Mouse (Mus musculus) kidney, postnatal 36 days (tissue): ENCODE data around the gene Fam166a.
"Not testable (repeated sequence)": the region's sequence is repeated elsewhere in the genome, so short reads cannot be mapped to it uniquely, and the experiment has no call there.

Source experiments
- DNase-seq, 2 experiments: peaks; one replicate each; pipeline ENCODE4 v3.0.0; 2021 to 2022; ENCODE audit warnings: mixed read lengths in 2 of 2

The Fam166a gene

DNA sequence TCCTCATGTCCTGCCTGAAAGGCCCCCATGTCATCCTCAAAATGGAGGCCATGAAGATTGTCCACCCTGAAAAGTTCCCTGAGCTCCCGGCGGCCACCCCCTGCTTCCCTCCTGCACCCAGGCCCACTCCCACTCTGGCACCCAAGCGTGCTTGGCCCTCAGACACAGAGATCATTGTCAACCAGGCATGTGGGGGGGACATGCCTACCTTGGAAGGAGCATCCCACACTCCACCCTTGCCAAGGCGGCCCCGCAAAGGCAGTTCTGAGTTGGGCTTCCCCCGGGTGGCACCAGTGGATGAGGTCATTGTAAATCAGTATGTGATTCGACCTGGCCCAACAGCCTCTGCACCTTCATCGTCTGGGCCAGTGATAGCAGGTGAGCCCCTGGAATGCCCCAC is 24.8 kb downstream of the Fam166a start:
- DNase-seq = no peak

DNA sequence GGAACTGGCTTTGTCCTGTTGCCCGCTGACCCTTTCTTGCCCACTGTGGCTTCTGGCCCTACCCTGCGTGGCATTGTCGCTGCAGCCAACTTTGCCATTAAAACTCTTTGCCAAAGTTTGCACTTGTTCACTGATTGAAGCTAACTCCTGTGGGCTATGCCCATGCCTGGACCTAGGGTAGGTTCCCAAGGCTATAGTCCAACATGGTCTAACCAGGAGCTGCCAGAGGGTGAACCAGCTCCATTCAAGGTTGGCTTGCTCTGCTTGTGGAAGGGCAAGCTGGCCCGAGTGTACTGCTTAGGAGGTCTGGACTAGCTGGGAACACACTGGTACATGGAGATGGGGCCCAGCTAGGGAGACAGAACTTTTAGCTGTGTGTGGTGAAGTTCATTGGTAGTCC is 25.6 kb downstream of the Fam166a start:
- DNase-seq = peak; percentile 44 to 48

DNA sequence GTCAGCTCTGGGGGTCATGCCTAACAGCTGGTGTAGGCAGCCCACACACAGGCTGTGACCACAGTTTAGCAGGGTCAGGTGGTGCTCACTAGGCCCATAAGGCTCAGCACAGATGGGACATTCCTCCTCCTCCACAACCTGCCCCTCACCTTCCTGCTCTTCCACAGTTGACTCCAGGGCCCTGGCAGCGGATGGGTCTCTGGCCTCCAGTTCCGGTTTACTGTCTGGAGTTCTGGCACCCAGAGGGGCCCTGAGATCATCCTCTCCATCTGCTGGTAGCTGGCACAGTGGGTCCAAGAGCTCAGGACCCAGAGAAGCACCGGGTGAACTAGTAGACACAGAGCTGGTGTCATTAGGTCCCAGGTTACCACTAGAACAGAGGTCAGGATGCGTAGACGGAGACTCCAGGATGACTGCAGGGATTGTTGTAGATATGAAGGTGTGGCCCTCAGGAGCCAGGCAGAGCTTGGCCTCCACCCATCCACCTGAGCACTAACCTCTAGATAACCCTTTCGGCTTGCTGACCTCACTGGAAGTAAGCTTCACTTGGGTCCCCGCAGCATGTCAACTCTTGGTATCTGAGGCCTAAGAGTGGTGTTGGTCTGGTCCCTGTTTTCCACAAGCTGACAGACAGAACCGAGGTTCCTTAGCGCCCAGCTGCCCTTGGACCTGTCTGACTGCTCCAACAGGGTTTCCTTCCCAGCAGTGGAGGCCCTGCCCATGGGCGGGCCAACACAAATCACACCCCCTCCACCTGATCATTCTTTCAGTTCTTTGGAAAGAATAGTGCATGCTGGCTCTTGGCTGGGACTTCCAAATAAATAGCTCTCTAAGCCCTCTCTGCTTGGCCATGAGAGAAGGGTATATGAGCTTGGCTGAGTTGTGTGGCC is 27.9 kb downstream of the Fam166a start, which contains the start of gene AL732309.1:
AL732309.1 (minus strand) TSS at position 681 of the 890 bp plus-strand sequence.
- peak; percentile 56 to 65 for DNase-seq

DNA sequence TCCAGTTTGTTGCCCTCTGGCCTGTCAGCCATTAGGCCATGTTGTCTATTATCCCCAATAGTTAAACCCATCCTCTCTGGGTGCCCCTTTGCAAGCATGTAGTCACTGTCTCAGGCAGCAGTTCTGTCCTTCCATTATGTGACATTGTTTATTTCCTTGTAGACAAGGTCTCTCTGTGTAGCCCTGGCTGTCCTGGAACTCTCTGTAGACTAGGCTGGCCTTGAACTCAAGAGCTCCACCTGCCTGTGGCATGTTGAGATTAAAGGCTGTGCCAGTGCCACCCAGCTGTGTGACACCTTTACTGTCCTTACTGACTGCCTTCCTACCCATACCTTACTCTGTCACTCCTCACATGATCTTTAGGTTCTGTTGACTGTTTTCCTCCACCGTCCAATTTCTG is 33.8 kb downstream of the Fam166a start:
- peak; percentile 48 to 74 for DNase-seq

DNA sequence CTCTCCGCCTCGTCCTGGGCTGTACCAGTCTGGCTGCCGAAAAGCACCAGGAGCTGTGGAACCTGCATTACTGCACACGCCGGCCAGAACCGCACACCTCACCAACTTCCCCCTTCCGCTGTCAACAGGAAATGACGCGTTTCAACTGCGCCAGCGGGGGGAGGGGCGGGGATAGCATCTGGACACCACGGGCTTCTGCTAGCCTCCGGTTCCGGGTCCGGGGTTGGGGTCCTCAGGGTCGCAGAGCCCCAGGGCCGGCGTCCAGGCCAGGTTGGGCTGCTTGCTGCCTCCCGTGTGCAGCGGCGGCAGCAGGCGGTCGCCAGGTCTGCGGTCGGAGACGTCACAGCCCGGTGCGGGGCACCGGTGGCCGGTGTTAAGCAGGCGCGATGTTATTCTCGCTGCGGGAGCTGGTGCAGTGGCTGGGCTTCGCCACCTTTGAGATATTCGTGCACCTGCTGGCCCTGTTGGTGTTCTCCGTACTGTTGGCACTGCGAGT is 36.8 kb downstream of the Fam166a start, which contains the start of gene Tmem203:
Tmem203 (plus strand) TSS at position 156 of the 496 bp plus-strand sequence.
- peak; percentile 91 to 95 for DNase-seq

DNA sequence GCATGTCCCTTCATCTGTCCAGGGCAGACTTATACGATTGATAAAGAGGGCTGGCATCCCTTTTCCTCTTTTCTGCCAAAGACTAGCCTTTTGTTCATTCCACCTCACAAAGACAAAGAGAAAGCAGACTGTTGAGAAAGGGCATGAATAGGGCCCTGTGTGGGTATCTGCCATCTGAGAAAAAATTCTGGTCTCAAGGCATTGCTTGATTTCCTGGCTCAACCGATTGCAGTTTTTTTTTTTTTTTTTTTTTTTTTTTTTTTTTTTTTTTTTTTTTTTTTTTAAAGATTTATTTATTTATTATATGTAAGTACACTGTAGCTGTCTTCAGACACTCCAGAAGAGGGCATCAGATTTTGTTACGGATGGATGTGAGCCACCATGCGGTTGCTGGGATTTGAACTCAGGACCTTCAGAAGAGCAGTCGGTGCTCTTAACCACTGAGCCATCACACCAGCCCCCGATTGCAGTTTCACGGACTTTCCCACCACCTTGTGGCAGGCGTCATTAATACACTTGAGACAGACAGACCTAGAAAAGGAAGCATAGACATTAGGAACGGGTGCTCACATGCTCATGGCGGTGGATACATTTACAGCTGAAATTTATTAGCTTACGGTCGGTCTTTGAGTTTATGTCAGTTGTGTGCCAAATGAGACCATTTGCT is 38.0 kb downstream of the Fam166a start:
- peak; percentile 64 to 82 for DNase-seq

DNA sequence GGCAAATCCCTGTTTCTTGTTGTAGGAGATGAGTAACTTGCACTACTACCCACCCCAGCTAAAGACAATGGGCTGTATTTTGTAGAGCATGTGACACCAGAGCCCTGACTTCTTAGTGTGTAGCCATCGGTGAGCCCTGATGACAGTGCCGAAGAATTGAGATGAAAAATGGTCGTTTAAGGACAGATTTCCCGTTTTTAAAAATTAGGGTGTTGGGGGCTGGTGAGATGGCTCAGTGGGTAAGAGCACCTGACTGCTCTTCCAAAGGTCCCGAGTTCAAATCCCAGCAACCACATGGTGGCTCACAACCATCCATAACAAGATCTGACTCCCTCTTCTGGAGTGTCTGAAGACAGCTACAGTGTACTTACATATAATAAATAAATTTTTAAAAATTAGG is 38.7 kb downstream of the Fam166a start:
- DNase-seq = not testable (repeated sequence)

DNA sequence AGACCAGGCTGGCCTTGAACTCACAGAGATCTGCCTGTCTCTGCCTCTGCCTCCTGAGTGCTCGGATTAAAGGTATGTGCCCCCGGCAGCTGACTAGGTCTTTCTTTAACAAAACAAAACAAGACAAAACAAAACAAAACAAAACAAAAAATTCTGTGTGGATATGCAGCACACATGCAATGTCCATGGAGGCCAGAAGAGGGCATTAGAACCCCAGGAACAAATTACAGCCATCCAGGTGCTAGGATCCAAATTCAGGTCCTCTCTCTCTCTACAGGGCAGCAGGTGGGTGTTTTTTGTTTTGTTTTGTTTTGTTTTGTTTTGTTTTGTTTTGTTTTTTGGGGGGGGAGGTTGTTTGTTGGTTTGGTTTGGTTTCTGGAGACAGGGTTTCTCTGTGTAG is 40.3 kb downstream of the Fam166a start:
- DNase-seq = peak in 1 of 2 experiments; percentile 56

DNA sequence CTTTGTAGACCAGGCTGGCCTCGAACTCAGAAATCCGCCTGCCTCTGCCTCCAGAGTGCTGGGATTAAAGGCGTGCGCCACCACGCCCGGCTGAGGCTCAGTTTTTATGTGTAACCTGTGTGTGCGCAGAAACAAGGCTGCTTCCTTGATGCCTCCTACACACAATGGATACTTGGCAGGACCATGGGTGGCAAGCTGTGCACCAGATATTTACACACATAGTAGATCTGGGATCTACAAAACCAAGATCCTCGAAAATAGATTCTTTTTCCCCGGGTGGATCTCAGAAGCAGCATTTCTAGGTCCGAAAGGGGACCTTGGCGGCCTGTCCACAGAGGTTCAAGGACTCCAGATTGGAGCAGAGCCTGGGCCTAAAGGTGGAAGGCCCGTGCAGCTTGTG is 43.3 kb downstream of the Fam166a start:
- no peak for DNase-seq

DNA sequence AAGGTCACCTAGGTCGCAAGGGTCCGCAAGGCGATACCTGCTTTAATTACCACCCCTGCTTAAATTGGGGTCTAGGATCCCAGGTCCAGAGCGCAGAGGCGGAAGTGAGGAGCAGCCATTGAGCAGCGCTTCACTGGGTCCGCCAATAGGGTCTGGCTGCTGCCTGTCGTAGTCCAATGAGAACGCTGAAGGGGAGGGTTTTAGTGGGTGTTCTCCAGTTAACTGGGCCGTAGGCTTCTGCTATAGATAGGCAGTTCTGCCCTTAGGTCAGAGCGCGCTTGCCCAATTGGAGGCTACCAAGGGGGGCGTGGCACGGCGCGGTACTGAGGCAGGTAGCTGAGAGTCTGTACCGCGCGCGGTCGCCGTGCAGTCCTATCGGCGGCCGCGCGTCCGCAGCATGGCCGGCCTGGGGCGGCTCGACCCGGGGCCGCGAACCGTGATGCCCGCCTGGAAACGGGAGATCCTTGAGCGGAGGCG is 43.8 kb downstream of the Fam166a start, which contains the start of gene Tprn:
Tprn (plus strand) TSS at position 328 of the 477 bp plus-strand sequence.
- DNase-seq = peak; percentile 97 to 99

DNA sequence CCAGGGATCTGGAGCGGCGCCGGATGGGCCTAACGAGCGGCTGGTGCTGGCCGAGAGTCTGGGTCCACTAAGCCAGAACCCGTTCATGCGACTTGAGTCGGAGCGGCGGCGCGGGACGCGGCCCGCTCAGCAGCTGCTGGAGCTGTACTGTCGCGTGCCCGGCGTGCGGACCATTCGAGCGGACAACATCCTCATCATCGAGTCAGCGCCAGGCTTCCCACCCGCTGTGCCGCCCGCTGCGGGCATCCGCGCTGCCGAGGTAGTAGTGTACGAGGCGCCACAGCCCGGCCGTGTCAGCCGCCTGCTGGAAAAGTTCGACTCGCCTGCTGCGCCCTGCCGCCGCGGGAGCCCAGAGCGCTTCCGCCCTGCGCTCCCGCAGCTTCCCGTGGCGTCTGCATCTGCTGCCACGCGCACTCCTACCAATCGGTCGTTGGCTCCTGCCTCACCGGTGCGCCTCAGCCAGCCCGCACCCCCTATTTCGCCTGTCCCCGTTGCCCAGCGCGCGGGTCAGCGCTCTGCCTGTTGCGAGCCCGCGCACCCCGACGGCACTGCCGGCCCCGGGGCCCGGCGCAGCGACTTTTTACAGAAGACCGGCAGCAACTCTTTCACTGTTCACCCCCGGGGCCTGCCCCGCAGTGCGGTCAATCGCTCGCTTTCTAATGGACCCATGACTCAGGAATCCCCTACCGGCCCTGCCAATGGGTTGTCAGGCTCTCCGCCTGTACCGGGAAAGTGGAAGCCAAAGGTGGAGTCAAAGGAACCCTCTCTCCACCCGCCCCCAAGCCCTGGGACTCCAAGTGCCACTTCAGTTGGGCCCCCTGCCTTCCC is 44.5 kb downstream of the Fam166a start:
- peak in 1 of 2 experiments; percentile 59 for DNase-seq

DNA sequence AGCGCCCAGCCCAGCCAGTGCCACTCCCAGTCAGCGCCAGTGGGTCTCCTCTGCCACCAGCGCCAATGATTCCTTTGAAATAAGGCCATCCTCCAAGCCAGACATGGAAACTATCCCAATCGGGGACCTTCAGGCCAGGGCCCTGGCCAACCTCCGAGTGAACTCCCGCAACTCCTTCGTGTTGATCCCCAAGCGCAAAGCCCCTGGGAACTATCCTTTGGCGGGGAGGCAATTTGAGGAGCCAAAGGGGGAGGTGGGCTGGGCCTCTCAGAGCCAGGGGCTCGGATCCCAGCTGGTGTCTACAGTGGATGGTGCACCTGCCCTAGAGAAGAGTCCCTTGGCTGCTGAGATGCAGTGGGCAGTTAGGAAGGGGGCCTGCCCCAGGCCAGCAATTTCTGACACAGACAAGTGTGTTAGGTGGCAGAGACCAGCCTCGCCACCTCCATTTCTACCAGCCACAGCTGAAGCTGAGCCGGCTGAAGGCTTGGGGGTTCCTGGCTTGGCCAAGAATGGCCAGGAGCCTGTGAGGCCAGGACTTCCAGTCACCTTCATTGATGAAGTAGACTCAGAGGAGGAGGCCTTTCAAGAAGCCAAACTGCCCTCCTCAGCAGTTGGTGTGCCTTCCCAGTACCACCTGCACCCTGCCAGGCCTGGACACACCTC is 45.2 kb downstream of the Fam166a start:
- DNase-seq = peak in 1 of 2 experiments; percentile 30

DNA sequence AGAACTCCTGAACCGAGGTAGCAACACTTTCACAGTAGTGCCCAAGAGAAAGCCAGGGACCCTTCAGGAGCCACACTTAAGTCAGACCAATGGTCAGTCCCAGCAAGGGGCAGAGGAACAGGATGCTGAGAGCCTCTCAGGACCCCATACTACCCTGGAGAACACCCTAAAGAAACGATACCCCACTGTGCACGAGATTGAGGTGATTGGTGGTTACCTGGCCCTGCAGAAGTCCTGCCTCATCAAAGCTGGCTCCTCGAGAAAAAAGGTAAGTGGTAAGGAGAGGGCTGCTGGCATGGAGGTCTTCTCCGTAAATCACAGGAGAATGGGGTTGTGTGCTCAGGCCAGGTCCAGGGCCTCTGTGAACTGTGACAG is 45.7 kb downstream of the Fam166a start:
- no peak for DNase-seq

DNA sequence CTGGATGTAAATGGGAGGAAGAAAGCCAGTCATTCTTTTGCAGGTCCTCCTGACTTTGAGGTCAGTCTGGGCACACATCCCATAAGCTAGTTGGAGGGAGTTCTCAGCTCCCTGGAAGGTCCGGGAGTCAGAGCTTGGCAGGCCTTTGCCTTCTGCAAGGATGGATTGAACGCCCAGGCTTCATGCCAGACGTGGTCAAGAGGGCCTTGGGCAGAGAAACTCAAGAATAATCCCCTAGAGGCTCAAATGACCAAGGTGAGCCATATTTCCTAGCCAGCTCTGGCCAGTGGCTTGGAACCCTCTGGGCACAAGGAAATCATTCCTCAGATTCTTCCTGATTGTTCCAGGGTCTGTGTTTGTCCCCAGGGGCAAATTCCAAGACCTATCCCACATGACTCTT is 46.3 kb downstream of the Fam166a start:
- DNase-seq = peak; percentile 89 to 90

DNA sequence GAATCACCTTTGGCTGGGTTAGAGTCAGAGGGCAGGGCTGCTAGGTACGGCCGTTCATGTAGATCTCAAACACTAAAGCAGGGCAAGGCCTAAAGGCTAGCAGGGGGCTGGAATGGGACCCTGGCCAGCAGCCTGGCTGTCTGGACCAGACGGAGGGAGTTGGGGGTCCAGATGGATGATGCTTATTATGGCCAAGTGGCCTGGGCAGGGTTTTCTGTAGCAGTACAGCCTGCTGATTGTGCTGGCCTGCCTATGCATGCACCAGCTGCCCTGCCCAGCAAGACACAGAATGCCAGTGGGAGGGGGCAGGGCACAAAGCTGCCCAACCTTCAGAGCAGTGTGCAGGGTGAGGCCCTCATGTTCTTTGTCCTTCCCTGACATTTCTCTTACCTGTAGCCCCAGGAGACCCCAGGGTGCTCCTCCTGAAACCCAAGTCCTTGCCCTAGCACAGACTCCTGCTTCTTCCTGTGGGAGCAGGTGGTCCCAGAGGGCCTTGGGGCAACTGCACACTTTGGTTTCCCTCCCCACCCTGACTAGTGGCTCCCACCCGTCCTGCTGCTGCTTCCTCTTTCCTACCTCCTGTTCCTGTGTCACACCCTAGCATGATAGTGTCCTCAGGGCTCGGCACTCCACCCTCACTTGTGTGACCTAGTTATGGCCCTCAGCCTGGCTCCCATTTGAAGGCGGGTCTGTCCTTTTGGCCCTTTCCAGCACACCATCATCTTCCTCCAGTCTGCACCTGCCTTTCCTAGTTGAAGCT is 47.5 kb downstream of the Fam166a start:
- DNase-seq = peak; percentile 66 to 68

DNA sequence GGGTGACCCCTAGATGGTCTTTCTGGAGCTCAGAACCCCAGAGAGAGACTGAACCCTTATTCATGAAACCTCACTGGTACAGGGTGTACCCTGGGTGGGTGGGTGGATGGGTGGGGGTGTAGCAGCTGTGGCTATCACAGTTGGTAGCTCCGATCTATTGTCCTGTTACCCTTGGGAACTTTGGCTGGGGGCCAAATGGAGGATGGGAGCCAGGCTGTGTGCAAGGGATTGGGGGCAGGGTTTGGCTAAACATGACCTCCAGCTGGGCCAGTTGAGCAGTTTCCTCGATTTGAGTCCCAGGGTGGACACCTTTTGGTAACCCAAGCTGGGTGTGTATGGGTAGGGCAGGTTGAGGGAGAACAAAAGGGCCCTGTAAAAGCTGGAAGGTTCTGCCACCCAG is 48.2 kb downstream of the Fam166a start:
- DNase-seq = peak; percentile 83 to 85

DNA sequence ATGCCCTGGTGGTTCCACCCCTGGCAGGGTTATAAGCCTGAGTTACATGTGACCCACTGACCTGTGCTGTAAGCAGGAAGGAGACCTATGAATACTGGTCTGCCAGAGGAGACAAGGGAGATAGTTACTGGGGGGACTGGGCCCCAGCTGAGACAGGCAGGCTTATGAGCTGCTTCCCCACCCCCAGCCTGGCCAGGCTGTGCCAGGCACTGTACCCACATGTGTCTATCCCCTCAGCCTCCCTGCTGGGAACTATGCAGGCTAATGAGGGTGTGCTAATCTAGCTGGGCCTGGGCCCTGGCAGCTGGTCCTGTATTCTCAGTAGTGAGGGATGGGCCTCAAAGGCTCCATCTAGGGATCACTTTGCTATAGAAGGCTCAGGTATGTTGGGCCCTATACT is 48.7 kb downstream of the Fam166a start:
- DNase-seq = no peak

DNA sequence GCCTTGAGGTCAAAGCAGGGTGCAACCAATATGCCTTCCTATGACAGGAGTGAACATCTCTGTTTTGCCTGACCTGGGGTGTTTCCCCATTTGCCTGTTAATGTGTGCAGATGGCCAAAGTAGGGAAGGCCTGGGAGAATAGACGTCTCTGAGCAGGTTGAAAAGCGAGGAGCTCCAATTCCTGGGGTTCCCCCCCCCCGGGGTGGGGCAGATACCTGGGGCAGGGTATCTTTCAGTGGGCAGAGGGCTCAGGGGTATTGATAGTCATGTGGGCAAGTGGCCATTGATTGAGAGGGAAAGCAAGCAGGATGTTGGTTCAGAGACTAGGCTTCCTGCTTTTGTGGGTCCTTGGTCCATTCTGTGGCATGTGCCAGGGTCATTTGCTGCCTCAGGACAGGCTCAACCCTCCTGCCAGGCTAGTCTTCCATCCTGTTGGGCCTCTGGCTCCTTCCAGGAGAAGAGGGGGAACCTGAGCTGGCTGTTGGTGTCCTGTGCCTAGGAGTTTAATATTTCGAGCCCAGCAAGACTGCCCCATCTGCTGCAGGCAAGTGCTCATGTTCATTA is 49.3 kb downstream of the Fam166a start:
- no peak for DNase-seq
